Mouse (Mus musculus) hindbrain, embryonic 13.5 days (tissue): ENCODE data around the gene Tdp2. TPM values are rescaled to one million over a fixed set of nuclear protein-coding genes. Genes with fewer than 3 reads are reported as not detected.
"Not testable (repeated sequence)": the region's sequence is repeated elsewhere in the genome, so short reads cannot be mapped to it uniquely, and the experiment has no call there.

Experiments used
- ATAC-seq: fragments of 200-750 bp; cut with Nextera tagmentation; 2 replicates; pipeline ENCODE4 v1.8.0; 2017; ENCODE audit warnings: moderate TSS enrichment; ENCODE audit not compliant: low FRiP score
- H3K27ac ChIP-seq: fragments of 300-500 bp; sonication (generic); 2 replicates; pipeline ENCODE4 v1.5.1; 2015; ENCODE audit warnings: inconsistent platforms, mild to moderate bottlenecking, moderate library complexity
- H3K27me3 ChIP-seq: fragments of 300-500 bp; sonication (generic); 2 replicates; pipeline ENCODE4 v1.6.1; 2015; ENCODE audit warnings: mild to moderate bottlenecking, inconsistent platforms
- H3K36me3 ChIP-seq: fragments of 300-500 bp; sonication (generic); 2 replicates; pipeline ENCODE4 v1.6.1; 2015; ENCODE audit warnings: mild to moderate bottlenecking, inconsistent platforms
- H3K4me1 ChIP-seq: fragments of 300-500 bp; sonication (generic); replicated peaks from 2 replicates; pipeline ENCODE4 v1.6.1; 2015; ENCODE audit warnings: inconsistent platforms
- H3K4me2 ChIP-seq: fragments of 300-500 bp; sonication (generic); 2 replicates; pipeline ENCODE4 v1.6.1; 2015; ENCODE audit warnings: inconsistent platforms, mild to moderate bottlenecking, moderate library complexity
- H3K4me3 ChIP-seq: fragments of 300-500 bp; sonication (generic); 2 replicates; pipeline ENCODE4 v1.5.1; 2015; ENCODE audit warnings: mild to moderate bottlenecking, inconsistent platforms
- H3K9ac ChIP-seq: fragments of 300-500 bp; sonication (generic); 2 replicates; pipeline ENCODE4 v1.6.1; 2015; ENCODE audit warnings: mild to moderate bottlenecking, inconsistent platforms
- H3K9me3 ChIP-seq: fragments of 300-500 bp; sonication (generic); 2 replicates; pipeline ENCODE4 v1.6.1; 2016; ENCODE audit warnings: inconsistent platforms
- WGBS: fragments of 180-500 bp; shearing (Covaris S2); methylation state at CpG from one replicate; pipeline ENCODE4 v1.1.7; 2015; 5-methylcytosine and 5-hydroxymethylcytosine counted together
- polyA plus RNA-seq: library from polyadenylated mRNA; unstranded; fragments of >200 nt; fragmentation: Nextera tagmentation; extraction: Ambion mirVana; gene quantifications from 2 replicates; pipeline ENCODE4 v1.2.1, GENCODE M21; 2015

Tdp2 gene
- polyA plus RNA-seq, 1 experiment from 2014 or later = 41.2 TPM

- 6% methylated on average over 21 of the region's 21 CpGs for WGBS
- peak overlapping the region; percentile 73 for H3K4me2 ChIP-seq
- no peaks in the 10 kb centered on the region for H3K9me3 ChIP-seq
- H3K4me1 ChIP-seq = peaks cover 34% of the 10 kb centered on the region
- H3K36me3 ChIP-seq = no peaks in the 10 kb centered on the region
- ATAC-seq = peak; percentile 37
- H3K9ac ChIP-seq = peak overlapping the region; percentile 94
- no peaks in the 10 kb centered on the region for H3K27me3 ChIP-seq
- H3K4me3 ChIP-seq = peak overlapping the region; percentile 94
- peak overlapping the region; percentile 95 for H3K27ac ChIP-seq
Observed at GRCm38 (mm10) chr13:24832131-24832810, 792 bp downstream of the Tdp2 start.

GRCm38 (mm10) chr13:24832811-24833155 lies 1.3 kb downstream of the Tdp2 start:
- peak overlapping the region; percentile 94 for H3K4me3 ChIP-seq
- peak overlapping the region; percentile 73 for H3K4me2 ChIP-seq
- no peaks in the 10 kb centered on the region for H3K9me3 ChIP-seq
- WGBS = 63% methylated on average over 2 of the region's 2 CpGs
- peak overlapping the region; percentile 94 for H3K9ac ChIP-seq
- H3K36me3 ChIP-seq = no peaks in the 10 kb centered on the region
- no peak for ATAC-seq
- peaks cover 34% of the 10 kb centered on the region for H3K4me1 ChIP-seq
- H3K27ac ChIP-seq = no peak overlapping the region
- H3K27me3 ChIP-seq = no peaks in the 10 kb centered on the region

GRCm38 (mm10) chr13:24837765-24838164 lies 6.3 kb downstream of the Tdp2 start:
- not testable (repeated sequence) for H3K27me3 ChIP-seq, ATAC-seq, H3K9ac ChIP-seq, H3K4me3 ChIP-seq, H3K27ac ChIP-seq, H3K4me2 ChIP-seq, H3K9me3 ChIP-seq
- Histone ChIP-seq H3K4me1 (peaks cover 23% of the 10 kb centered on the region), H3K36me3 (peaks cover 13% of the 10 kb centered on the region)
- 97% methylated on average over 8 of the region's 8 CpGs for WGBS

GRCm38 (mm10) chr13:24839831-24840230 lies 8.4 kb downstream of the Tdp2 start:
- no peak overlapping the region for H3K27ac ChIP-seq
- no peak overlapping the region for H3K4me2 ChIP-seq
- no peak overlapping the region for H3K9ac ChIP-seq
- peaks cover 13% of the 10 kb centered on the region for H3K36me3 ChIP-seq
- peaks cover 12% of the 10 kb centered on the region for H3K4me1 ChIP-seq
- no peak for ATAC-seq
- WGBS = 87% methylated on average over 3 of the region's 3 CpGs
- H3K9me3 ChIP-seq = no peaks in the 10 kb centered on the region
- no peaks in the 10 kb centered on the region for H3K27me3 ChIP-seq
- H3K4me3 ChIP-seq = no peak overlapping the region

- WGBS = 93% methylated on average over 3 of the region's 3 CpGs
- ATAC-seq = no peak
Observed at GRCm38 (mm10) chr13:24841702-24842101, 10.2 kb downstream of the Tdp2 start.

GRCm38 (mm10) chr13:24844983-24845955 lies 13.8 kb downstream of the Tdp2 start, which contains the start of gene D130043K22Rik:
TSS of gene D130043K22Rik (plus strand) at chr13:24845135.
- Histone ChIP-seq H3K4me3 (peak within 1 kb of the TSS; percentile 69), H3K27ac (peak within 1 kb of the TSS; percentile 55), H3K36me3 (peaks cover 9% of the 10 kb centered on the region), H3K4me2 (peak within 1 kb of the TSS; percentile 85), H3K27me3 (no peaks in the 10 kb centered on the region), H3K4me1 (peaks cover 21% of the 10 kb centered on the region), H3K9me3 (no peaks in the 10 kb centered on the region), H3K9ac (peak within 1 kb of the TSS; percentile 81)
- 9% methylated on average over 40 of the region's 40 CpGs for WGBS
- peak; percentile 95 for ATAC-seq

More at GRCm38 (mm10) chr13:24841702-24842101, 10.2 kb downstream of the Tdp2 start:
- Histone ChIP-seq H3K36me3 (peaks cover 13% of the 10 kb centered on the region), H3K4me1 (peaks cover 21% of the 10 kb centered on the region), H3K9me3 (no peaks in the 10 kb centered on the region), H3K27me3 (no peaks in the 10 kb centered on the region), H3K4me3 (no peak overlapping the region), H3K27ac (no peak overlapping the region), H3K4me2 (no peak overlapping the region), H3K9ac (no peak overlapping the region)

- Histone ChIP-seq H3K4me2 (no peak overlapping the region), H3K4me3 (no peak overlapping the region), H3K36me3 (no peaks in the 10 kb centered on the region), H3K9me3 (no peaks in the 10 kb centered on the region), H3K27ac (no peak overlapping the region), H3K27me3 (no peaks in the 10 kb centered on the region), H3K9ac (no peak overlapping the region), H3K4me1 (peaks cover 20% of the 10 kb centered on the region)
- no peak for ATAC-seq
- WGBS = 88% methylated on average over 4 of the region's 4 CpGs
Observed at GRCm38 (mm10) chr13:24849318-24849717, 17.8 kb downstream of the Tdp2 start.

GRCm38 (mm10) chr13:24851989-24852388 lies 20.5 kb downstream of the Tdp2 start:
- Histone ChIP-seq H3K9ac (no peak overlapping the region), H3K9me3 (no peaks in the 10 kb centered on the region), H3K27ac (no peak overlapping the region), H3K4me1 (no peaks in the 10 kb centered on the region), H3K36me3 (no peaks in the 10 kb centered on the region; the same call in 1 of the 2 replicates), H3K4me2 (no peak overlapping the region), H3K4me3 (no peak overlapping the region), H3K27me3 (no peaks in the 10 kb centered on the region)
- no peak for ATAC-seq
- 91% methylated on average over 2 of the region's 2 CpGs for WGBS

- H3K36me3 ChIP-seq = no peaks in the 10 kb centered on the region; the same call in 1 of the 2 replicates
- ATAC-seq = no peak
- H3K4me2 ChIP-seq = no peak overlapping the region
- H3K27ac ChIP-seq = no peak overlapping the region
- H3K27me3 ChIP-seq = no peaks in the 10 kb centered on the region
- WGBS = 93% methylated on average over 3 of the region's 3 CpGs
- H3K9me3 ChIP-seq = no peaks in the 10 kb centered on the region
- H3K4me1 ChIP-seq = no peaks in the 10 kb centered on the region
- H3K9ac ChIP-seq = no peak overlapping the region
- H3K4me3 ChIP-seq = no peak overlapping the region
Observed at GRCm38 (mm10) chr13:24852570-24852969, 21.1 kb downstream of the Tdp2 start.

GRCm38 (mm10) chr13:24859115-24859514 lies 27.6 kb downstream of the Tdp2 start:
- Histone ChIP-seq H3K9me3 (no peaks in the 10 kb centered on the region), H3K27me3 (no peaks in the 10 kb centered on the region), H3K27ac (no peak overlapping the region), H3K4me3 (no peak overlapping the region), H3K36me3 (no peaks in the 10 kb centered on the region; the same call in 1 of the 2 replicates), H3K9ac (no peak overlapping the region), H3K4me2 (no peak overlapping the region), H3K4me1 (no peaks in the 10 kb centered on the region)
- ATAC-seq = no peak

GRCm38 (mm10) chr13:24861084-24861483 lies 29.6 kb downstream of the Tdp2 start:
- WGBS = 82% methylated on average over 12 of the region's 12 CpGs
- no peaks in the 10 kb centered on the region for H3K9me3 ChIP-seq
- no peak overlapping the region for H3K27ac ChIP-seq
- no peak for ATAC-seq
- no peaks in the 10 kb centered on the region for H3K27me3 ChIP-seq
- no peak overlapping the region for H3K4me3 ChIP-seq
- no peak overlapping the region for H3K4me2 ChIP-seq
- H3K36me3 ChIP-seq = no peaks in the 10 kb centered on the region; the same call in 1 of the 2 replicates
- H3K9ac ChIP-seq = no peak overlapping the region
- no peaks in the 10 kb centered on the region for H3K4me1 ChIP-seq

GRCm38 (mm10) chr13:24862021-24862420 lies 30.5 kb downstream of the Tdp2 start:
- Histone ChIP-seq H3K36me3 (no peaks in the 10 kb centered on the region), H3K9ac (no peak overlapping the region), H3K4me3 (no peak overlapping the region), H3K4me2 (no peak overlapping the region), H3K27me3 (no peaks in the 10 kb centered on the region), H3K27ac (no peak overlapping the region), H3K4me1 (no peaks in the 10 kb centered on the region), H3K9me3 (no peaks in the 10 kb centered on the region)
- 80% methylated on average over 7 of the region's 7 CpGs for WGBS
- no peak for ATAC-seq
